Mouse (Mus musculus) bone marrow macrophage, adult 2 months (primary cell): ENCODE results near the gene Srsf4.

ENCODE experiments used
- CTCF ChIP-seq: IDR thresholded peaks from 2 replicates; pipeline ENCODE4 v1.5.1; 2012; ENCODE audit warnings: low read depth, mild to moderate bottlenecking, low read length, moderate library complexity
- POLR2A ChIP-seq: IDR thresholded peaks from 2 replicates; pipeline ENCODE4 v1.6.1; 2012; ENCODE audit warnings: mild to moderate bottlenecking, low read depth, low read length, borderline replicate concordance

- TF ChIP-seq CTCF (no peak), POLR2A (no peak)
These were observed 736 bp downstream of the Srsf4 start for GRCm38 (mm10) chr4:131874169-131874536.
